Mouse (Mus musculus): ENCODE measurements around the gene Ndufab1. TPM values are rescaled to one million over a fixed set of nuclear protein-coding genes. Genes with fewer than 3 reads are reported as not detected.

Gene Ndufab1
- polyA plus RNA-seq, 1 experiment from 2014 or later, result 1,597 TPM

DNA sequence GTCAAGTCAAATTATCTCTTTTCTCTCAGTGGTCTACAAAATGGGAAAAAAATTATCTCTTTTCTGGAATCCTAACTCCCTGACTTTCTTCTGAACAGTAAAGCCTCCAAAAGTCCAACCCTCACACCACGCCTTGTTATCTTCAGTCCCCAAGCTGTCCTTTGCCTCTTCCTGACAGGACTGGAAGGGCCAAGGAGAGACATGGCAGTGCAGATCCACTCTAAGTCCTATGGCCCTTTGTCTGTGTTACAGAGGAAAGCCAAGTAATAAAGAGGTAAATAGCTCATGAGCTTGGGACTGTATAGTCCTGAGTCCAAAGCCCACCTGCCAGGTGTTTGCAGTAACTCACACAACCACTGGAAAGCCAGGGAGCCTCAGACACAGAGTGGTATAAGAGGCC is 56.0 kb downstream of the Ndufab1 start:
- WGBS, result 19% methylated on average over 1 of the region's 1 CpGs
- Histone ChIP-seq H3K9me3 (ENCODE audit: control insufficient read depth, low read length) (no peaks in the 10 kb centered on the region), H3K36me3 (ENCODE audit: control insufficient read depth, insufficient read depth, low read length) (peaks cover 57% of the 10 kb centered on the region), H3K4me3 (ENCODE audit: control insufficient read depth in 1 of 2, insufficient read depth in 1 of 2, low read depth in 1 of 2, low read length in 2 of 2) (peak overlapping the region; percentile 29 to 41), H3K4me2 (ENCODE audit: low read length) (peak overlapping the region; percentile 65), H3K9ac (ENCODE audit: low read length) (peak overlapping the region; percentile 74), H3K4me1 (ENCODE audit: control insufficient read depth in 2 of 2, insufficient read depth in 2 of 2, low read length in 2 of 2) (peaks cover 36 to 62% of the 10 kb centered on the region in 2 experiments), H3K27me3 (ENCODE audit: control insufficient read depth, insufficient read depth, low read length) (no peaks in the 10 kb centered on the region), H3K27ac (replicated peaks in 1 of 2; ENCODE audit: control insufficient read depth in 1 of 2, insufficient read depth in 1 of 2, low read depth in 2 of 2, low read length in 2 of 2) (peak overlapping the region; percentile 99)
- no peak for ATAC-seq (ENCODE audit: insufficient number of reproducible peaks, insufficient read depth, low FRiP score, low read depth)

DNA sequence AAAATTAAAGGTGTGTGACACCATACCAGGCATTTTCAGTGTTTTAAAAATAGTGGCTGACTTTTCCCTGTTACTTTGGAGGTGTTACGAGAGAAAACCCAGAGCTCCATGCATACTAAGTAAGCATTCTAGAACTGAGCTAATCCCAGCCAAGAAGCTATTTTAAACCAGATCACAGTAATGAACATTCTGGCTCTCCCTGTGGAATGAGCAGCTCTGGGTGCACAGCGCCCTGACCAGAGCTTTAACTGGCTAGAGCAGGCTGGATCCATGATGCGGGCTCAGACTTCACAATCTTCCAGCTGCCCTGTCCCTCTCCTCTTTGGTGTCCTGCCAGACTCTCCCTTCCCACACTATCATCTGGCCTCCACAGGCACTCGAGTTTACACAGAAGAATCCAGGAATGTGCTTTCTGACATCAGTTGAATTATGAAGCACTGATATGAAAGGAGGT is 56.5 kb downstream of the Ndufab1 start:
- H3K27ac ChIP-seq (replicated peaks in 1 of 2; ENCODE audit: control insufficient read depth in 1 of 2, insufficient read depth in 1 of 2, low read depth in 2 of 2, low read length in 2 of 2), result peak overlapping the region; percentile 99
- H3K36me3 ChIP-seq (ENCODE audit: control insufficient read depth, insufficient read depth, low read length), result peaks cover 57% of the 10 kb centered on the region
- H3K9ac ChIP-seq (ENCODE audit: low read length), result peak overlapping the region; percentile 74
- WGBS, result 14% methylated on average over 4 of the region's 4 CpGs
- ATAC-seq (ENCODE audit: insufficient number of reproducible peaks, insufficient read depth, low FRiP score, low read depth), result peak; percentile 90
- H3K4me1 ChIP-seq (ENCODE audit: control insufficient read depth in 2 of 2, insufficient read depth in 2 of 2, low read length in 2 of 2), result peaks cover 36 to 62% of the 10 kb centered on the region in 2 experiments
- H3K27me3 ChIP-seq (ENCODE audit: control insufficient read depth, insufficient read depth, low read length), result no peaks in the 10 kb centered on the region
- peak overlapping the region; percentile 65 for H3K4me2 ChIP-seq (ENCODE audit: low read length)
- peak overlapping the region; percentile 29 to 41; a peak in 1 of 4 replicates for H3K4me3 ChIP-seq (ENCODE audit: control insufficient read depth in 1 of 2, insufficient read depth in 1 of 2, low read depth in 1 of 2, low read length in 2 of 2)
- H3K9me3 ChIP-seq (ENCODE audit: control insufficient read depth, low read length), result no peaks in the 10 kb centered on the region

DNA sequence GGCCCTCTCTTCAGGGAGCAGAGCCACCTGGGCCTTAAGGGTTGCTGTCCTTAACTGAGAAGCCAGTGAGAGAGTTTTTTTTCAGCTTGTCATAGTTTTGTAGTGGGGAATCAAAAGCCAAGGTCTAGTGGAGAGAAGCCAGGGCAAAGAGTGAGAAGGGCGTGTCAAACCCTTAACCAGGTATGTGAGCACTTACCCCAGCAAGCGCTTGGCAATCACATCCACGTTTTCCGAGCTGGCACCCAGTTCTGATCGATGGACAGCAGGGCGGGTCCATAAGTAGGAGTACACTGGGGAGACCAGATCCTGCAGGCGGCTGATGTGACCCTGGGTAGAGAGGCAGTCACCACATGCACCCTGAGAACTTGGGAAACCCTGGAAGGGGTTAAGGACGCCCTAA is 57.6 kb downstream of the Ndufab1 start:
- Histone ChIP-seq H3K4me3 (ENCODE audit: control insufficient read depth in 1 of 2, insufficient read depth in 1 of 2, low read depth in 1 of 2, low read length in 2 of 2) (no peak overlapping the region; a peak in 1 of 4 replicates), H3K4me1 (ENCODE audit: control insufficient read depth in 2 of 2, insufficient read depth in 2 of 2, low read length in 2 of 2) (peaks cover 35 to 59% of the 10 kb centered on the region in 2 experiments), H3K9ac (ENCODE audit: low read length) (peak overlapping the region; percentile 38; the same call in 1 of the 2 replicates), H3K27ac (replicated peaks in 1 of 2; ENCODE audit: control insufficient read depth in 1 of 2, insufficient read depth in 1 of 2, low read depth in 2 of 2, low read length in 2 of 2) (peak overlapping the region; percentile 99), H3K36me3 (ENCODE audit: control insufficient read depth, insufficient read depth, low read length) (peaks cover 64% of the 10 kb centered on the region), H3K4me2 (ENCODE audit: low read length) (peak overlapping the region; percentile 65), H3K9me3 (ENCODE audit: control insufficient read depth, low read length) (no peaks in the 10 kb centered on the region), H3K27me3 (ENCODE audit: control insufficient read depth, insufficient read depth, low read length) (no peaks in the 10 kb centered on the region)
- 78% methylated on average over 8 of the region's 8 CpGs for WGBS
- ATAC-seq (ENCODE audit: insufficient number of reproducible peaks, insufficient read depth, low FRiP score, low read depth), result no peak

Other genes starting within 250 kb of the Ndufab1 start
- gene Scnn1b, start 236.8 kb downstream of the Ndufab1 start, polyA plus RNA-seq (2014; fragmentation: Nextera tagmentation; extraction: Ambion mirVana), result 0.18 TPM in 1 of 2 replicates, not detected in the other
- 18.3 and 19.2 TPM in 2 replicates for gene Cog7, start 120.2 kb downstream of the Ndufab1 start, polyA plus RNA-seq (2014; fragmentation: Nextera tagmentation; extraction: Ambion mirVana)
- 66.3 and 77.8 TPM in 2 replicates for gene Gga2, start 80.7 kb downstream of the Ndufab1 start, polyA plus RNA-seq (2014; fragmentation: Nextera tagmentation; extraction: Ambion mirVana)
- 66.4 TPM in 2 replicates for gene Ubfd1, start 34.7 kb downstream of the Ndufab1 start, polyA plus RNA-seq (2014; fragmentation: Nextera tagmentation; extraction: Ambion mirVana)
- gene Ears2, start 34.6 kb downstream of the Ndufab1 start, polyA plus RNA-seq (2014; fragmentation: Nextera tagmentation; extraction: Ambion mirVana), result 39.3 and 41.9 TPM in 2 replicates
- gene Palb2, start 31.1 kb upstream of the Ndufab1 start, polyA plus RNA-seq (2014; fragmentation: Nextera tagmentation; extraction: Ambion mirVana), result 7.6 and 7.7 TPM in 2 replicates
- 73.3 and 74.6 TPM in 2 replicates for gene Dctn5, start 31.2 kb upstream of the Ndufab1 start, polyA plus RNA-seq (2014; fragmentation: Nextera tagmentation; extraction: Ambion mirVana)
- gene Plk1, start 57.6 kb upstream of the Ndufab1 start, polyA plus RNA-seq (2014; fragmentation: Nextera tagmentation; extraction: Ambion mirVana), result 56.6 and 64.1 TPM in 2 replicates
- not detected in 2 replicates for gene Ern2, start 84.3 kb upstream of the Ndufab1 start, polyA plus RNA-seq (2014; fragmentation: Nextera tagmentation; extraction: Ambion mirVana)
- 0.23 and 1.00 TPM in 2 replicates for gene Chp2, start 117.6 kb upstream of the Ndufab1 start, polyA plus RNA-seq (2014; fragmentation: Nextera tagmentation; extraction: Ambion mirVana)
- 5.8 and 6.7 TPM in 2 replicates for gene Prkcb, start 186.9 kb upstream of the Ndufab1 start, polyA plus RNA-seq (2014; fragmentation: Nextera tagmentation; extraction: Ambion mirVana)

Measured in heart, embryonic 14.5 days (tissue).